Mouse (Mus musculus) brain, adult 2 months (tissue): ENCODE measurements around the gene D030056L22Rik.

ENCODE experiments used
- DNase-seq: peaks from one replicate; pipeline ENCODE4 v3.0.0; 2011; ENCODE audit warnings: low read depth, low spot score

Gene D030056L22Rik

GRCm38 (mm10) chr19:18731077-18731476, 18.1 kb downstream of the D030056L22Rik start:
- DNase-seq = no peak

DNA sequence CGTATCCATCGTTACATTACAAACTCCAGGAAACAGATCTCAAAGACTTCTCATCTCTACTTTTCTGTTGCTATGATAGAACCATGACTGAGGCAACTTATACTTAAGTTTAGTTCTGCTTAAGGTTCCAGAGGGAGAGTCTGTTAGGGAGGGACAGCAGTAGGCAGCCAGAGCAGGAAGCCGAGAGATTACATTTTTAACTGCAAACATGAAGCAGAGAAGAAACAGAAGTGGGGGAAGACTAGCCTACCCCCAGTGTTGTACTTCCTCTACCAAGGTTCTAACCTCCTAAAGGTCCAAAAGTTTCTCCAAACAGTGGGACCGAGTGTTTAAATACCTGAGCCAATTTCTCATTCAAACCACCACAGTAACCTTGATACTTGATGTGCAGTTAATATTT, 22.9 kb downstream of the D030056L22Rik start:
- no peak for DNase-seq

GRCm38 (mm10) chr19:18739146-18739545, 26.2 kb downstream of the D030056L22Rik start:
- no peak for DNase-seq

GRCm38 (mm10) chr19:18743946-18744345, 31.0 kb downstream of the D030056L22Rik start:
- no peak for DNase-seq

DNA sequence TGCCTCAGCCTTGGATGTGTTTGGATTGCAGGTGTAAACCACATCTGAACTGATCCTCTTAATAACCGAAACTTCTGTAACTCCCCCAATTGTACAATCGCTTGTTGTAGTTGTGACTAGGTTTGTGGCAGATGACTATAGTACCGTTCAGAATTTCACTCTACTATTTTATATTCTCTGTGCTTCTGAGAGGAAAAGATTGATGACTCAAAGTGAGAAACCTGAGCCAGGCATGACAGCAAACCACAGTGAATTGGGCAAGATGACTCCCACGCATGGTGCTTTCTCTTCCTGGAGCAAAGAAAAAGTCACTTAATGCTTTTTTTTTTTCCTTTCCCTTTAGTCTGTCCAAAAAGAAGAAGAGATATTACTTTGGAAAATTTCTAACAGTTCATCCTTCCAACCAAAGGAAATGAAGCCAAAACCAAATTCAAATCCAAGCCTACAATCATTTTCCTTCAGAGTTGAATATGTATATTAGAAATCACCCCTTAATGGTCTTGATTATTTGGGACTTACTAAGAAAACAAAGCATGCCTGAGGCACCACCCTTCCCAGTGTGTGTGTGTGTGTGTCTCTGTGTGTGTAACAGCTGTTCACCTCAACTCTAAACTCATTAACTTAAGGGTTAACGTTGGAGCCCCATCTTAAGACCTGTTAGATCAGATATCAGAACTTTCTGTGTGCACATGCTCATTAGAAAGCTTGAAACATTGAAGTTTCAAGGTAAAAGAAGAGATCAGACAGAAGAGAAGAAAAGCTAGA, 33.8 kb downstream of the D030056L22Rik start:
- peak; percentile 57 for DNase-seq

DNA sequence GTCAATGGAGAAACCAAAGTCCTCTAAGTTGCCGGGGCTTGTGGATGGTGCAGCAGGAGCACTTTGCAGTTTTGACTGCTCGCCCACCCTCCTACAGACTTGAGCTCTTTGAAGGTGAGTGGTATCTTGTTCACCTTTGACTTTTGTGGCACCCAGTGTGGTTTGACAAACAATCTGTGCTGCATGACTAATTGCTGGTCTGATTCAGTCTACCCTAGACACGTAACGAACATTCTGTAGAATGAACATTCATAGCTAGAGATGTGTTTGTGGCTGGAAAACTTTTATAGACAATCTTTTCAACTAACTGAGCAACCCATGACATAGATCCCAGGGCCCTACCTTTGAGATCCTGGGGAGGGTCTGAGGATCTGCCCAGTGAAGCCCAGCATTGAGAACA, 34.4 kb downstream of the D030056L22Rik start:
- no peak for DNase-seq

- no peak for DNase-seq
Observed at GRCm38 (mm10) chr19:18749598-18750339, 36.8 kb downstream of the D030056L22Rik start, which contains the start of gene Trpm6. TSS of gene Trpm6 (plus strand) at chr19:18749983.

DNA sequence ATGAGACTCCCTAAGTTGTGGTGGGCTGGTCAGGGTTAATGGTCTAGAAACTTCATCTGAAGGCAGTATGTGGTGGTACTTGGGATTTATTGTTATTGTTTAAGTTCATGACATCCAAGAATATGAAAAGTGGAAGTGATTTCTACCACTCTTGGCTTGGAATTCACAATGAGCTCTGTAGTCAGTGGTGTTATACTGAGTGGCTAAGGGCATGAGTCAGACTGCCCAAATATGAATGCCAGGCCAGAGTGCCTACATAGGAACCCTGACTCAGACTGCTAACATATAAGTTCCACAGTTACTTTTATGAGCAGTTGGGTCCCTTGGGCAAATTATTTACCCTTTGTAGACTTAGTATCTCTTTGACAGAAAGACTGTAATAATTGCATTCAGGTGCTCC, 44.2 kb downstream of the D030056L22Rik start:
- no peak for DNase-seq

- DNase-seq = no peak
Observed at GRCm38 (mm10) chr19:18757706-18758105, 44.7 kb downstream of the D030056L22Rik start.

DNA sequence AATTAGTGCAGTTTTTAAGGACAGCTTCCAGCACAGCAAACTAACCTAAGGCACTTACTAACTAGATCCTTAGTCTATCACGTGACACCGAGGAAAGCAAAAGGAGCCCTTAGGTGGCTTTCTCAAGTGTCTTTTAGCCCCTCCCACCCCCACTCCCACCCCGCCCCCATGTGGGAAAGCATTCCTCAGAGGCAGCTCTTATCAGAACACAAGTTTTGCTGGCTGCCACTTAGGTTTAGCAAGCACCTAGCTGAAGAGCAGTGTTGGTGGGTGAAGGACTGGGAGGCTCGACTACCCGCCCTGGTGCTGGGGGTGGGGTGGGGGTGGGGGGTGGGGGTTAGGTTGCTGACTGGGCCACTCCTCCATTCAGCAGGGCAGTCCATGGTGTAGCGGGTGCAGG, 45.3 kb downstream of the D030056L22Rik start:
- DNase-seq = no peak

GRCm38 (mm10) chr19:18758916-18759315, 45.9 kb downstream of the D030056L22Rik start:
- no peak for DNase-seq

- no peak for DNase-seq
Observed at GRCm38 (mm10) chr19:18766399-18766798, 53.4 kb downstream of the D030056L22Rik start.
